Mouse (Mus musculus) MEL (cell line): ENCODE data around the gene Map1b.

Experiments
- CTCF ChIP-seq, 3 experiments: IDR thresholded peaks in 2 of 3; conservative IDR thresholded peaks in 1 of 3; 2 replicates each; pipeline ENCODE4 v1.5.1; 2011 to 2012; ENCODE audit warnings: low read length in 3 of 3, low read depth in 2 of 3, mild to moderate bottlenecking in 2 of 3, improper control_type of control experiment in 1 of 3, inconsistent platforms in 1 of 3, mixed read lengths in 1 of 3, moderate library complexity in 1 of 3; ENCODE audit not compliant: control insufficient read depth in 1 of 3, insufficient read depth in 1 of 3, poor library complexity in 1 of 3, severe bottlenecking in 1 of 3
- NELFE ChIP-seq: IDR thresholded peaks from 2 replicates; pipeline ENCODE4 v1.6.1; 2011; ENCODE audit warnings: low read depth, low read length, improper control_type of control experiment

- TF ChIP-seq NELFE = no peak
- no peak for TF ChIP-seq CTCF (IDR thresholded peaks at IDR 0.05 in 2 of 3, conservative IDR thresholded peaks at IDR 0.05 in 1 of 3; ENCODE audit: control insufficient read depth in 1 of 3, insufficient read depth in 1 of 3, low read depth in 2 of 3, low read length in 3 of 3, poor library complexity in 1 of 3, severe bottlenecking in 1 of 3)
Measured at GRCm38 (mm10) chr13:99501393-99501792, 14.9 kb downstream of the Map1b start.
